Mouse (Mus musculus): ENCODE measurements at regions not wholly inside any gene's neighbourhood (a gene's known extent, or its start where the extent isn't known, plus 50 kb on each side); places are given as distances from the start of the nearest gene placed in this dataset.

DNA sequence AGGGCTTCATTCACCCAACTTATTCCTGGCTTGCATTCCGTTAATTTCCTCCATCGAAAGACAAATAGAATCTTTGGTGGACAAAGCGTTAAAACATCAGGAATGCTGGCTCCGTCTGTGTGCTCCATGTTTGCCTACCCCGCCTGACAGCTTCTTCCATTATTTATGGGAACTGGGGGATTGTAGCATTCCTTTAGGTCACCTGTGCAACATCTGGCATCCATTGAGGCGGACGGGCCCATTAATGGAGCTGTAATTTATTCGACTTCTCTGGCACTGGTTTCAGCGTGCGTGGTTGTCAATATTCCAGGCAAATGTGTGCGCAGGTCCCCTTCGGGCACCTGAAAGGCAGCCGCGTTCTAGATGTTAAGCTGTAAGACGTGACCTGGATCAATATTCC lies 196.9 kb downstream of the Thbs2 start:
- DNase-seq: no peak

DNA sequence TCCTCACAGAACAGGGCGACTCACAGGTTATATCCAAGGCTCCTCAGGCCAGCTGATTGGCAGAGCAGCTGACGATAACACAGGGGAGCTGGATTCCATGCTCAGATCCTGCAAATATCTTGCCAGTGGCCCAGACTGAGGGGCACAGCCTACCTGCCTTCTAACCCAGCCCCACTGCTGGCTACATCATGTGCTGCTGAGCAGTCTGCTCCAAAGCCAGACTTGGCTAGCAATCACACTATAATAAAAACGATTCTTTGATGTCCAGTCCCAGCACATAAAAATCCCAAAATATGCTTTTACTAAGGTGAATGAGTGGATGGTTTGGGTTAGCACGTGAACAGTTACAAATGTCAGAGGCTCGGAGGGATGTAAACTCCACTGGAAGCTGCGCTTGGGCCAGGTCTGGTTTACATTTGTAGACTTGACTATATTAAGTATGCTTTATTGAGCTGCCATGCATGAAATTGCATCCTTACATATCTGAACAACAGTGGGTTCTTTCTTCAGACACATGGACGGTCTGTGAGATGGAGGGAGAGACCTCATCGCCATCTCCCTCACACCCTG lies 200.2 kb downstream of the Thbs2 start:
- no peak for DNase-seq

DNA sequence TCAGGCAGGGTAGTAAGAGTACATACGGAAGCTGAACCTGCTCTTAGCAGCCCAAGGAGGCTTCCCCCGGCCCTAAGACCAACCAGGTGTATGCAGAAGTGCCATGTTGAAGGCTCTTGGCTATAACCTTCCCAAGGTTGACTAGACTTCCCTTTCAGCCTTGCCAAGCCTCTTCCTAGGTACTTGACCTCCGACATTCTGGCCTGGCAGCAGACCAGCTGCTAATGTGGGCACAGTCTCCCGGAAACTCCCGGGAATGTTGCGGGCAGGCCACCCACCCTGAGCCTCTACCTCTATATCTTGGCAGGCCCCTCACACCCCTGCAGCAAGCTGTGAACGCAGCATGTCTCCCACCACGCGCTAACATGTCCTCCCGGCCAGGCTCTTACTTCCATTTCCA lies 201.1 kb downstream of the Thbs2 start:
- no peak for DNase-seq

DNA sequence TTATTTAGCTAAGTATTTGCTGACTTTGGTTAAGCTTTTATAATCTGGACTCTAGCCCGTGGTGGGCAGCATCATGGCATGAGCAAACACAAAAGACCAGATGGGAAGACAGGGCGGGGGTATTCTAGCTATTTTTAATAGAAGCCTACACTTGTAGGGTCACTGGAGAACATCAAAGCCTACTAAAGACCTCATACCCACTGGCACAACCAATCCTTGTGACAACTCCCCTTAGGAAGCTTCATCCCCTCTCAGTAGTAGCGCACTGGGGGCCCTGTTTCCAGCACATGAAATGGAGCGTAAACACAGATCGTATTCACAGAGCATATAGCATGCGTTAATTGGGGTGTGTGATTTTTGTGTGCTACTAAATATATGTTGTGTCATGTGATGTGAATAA lies 202.4 kb downstream of the Smoc2 start:
- DNase-seq: no peak

DNA sequence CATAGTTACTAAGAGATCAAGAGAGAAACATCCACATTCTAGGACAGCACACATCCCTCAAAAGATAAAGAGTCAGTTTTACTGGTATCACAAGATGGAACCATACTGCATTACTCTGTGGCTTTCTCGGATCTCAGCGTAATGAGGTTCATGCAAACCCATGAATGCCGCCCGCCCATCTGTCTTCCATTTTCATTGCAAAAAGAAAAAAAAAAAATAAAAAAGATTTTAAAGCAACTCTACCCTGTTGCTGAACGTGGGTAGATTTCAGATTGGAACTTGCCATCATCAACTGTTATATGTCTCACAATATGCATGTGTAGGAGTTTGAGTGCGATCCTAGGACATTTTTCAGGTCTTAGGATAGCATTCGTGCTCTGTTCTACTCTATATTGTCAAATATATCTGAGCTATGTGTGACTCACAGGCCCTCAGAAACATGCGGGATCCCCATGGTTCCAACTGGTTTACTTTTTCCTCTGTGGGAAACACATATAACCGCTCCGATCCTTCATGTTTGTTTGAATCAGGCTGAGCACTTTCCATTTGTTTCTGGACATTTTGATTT lies 199.7 kb downstream of the Smoc2 start:
- DNase-seq: no peak

- no peak for DNase-seq
Measured at GRCm38 (mm10) chr17:14476707-14477106, 197.4 kb downstream of the Smoc2 start.

- DNase-seq: no peak
Measured at GRCm38 (mm10) chr17:14475778-14476647, 196.7 kb downstream of the Smoc2 start.

DNA sequence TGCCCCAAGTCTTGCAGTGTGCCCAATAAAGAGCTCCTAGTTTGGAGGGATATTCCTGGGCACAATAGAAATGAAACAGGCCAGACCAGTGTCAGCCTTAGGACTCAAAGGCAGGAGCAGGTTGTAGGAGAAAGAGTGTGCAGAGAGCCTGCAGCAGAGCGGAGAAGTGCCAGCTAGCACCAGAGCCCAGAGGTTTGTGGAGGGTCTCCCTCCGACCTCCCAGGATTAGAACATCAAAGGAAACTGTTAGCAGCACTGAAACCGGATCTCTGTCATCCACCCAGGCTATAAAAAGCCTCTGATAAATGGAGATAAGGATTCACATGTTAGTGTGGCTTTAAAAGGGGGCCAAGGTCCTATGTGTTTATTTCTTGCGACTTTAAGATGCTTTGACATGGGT lies 196.0 kb downstream of the Smoc2 start:
- DNase-seq: no peak

DNA sequence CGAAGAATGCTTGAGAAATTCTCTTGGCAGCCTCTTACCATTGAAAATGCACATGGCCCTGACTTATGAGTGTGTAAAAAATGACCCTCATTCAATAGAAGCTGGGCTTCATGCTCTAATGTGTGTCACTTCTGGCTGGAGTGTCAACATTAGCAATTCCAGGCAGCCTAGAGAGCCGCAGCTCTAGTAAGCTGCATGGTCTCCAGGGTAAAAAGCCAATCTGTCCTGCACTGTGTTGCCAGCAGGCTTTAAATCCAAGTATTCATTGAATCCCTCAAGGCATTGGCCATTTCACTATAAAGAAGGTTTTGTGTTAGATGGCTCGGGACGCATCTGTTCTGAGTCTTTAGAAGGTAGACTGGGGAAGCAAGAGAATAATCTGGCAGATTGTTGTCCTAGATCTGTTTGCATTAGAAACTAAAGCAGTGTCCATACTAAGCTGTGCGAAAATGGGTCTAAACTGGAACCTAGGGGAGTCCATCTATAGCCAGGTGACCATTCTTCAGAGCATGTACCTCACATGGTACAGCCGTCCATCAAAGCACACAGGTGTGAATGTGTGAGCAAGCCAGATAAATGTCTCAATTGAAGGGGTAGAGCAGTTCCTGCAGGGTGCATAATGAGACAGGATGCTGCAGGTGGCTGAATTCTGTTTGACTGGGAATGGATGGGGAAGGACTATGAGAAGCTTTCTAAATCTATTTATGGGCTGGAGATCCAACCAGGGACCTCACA lies 189.6 kb downstream of the Smoc2 start:
- DNase-seq: no peak

GRCm38 (mm10) chr17:14455251-14455743 lies 176.0 kb downstream of the Smoc2 start:
- no peak for DNase-seq
